Mouse (Mus musculus): ENCODE measurements at regions not wholly inside any gene's neighbourhood (a gene's known extent, or its start where the extent isn't known, plus 50 kb on each side); places are given as distances from the start of the nearest gene placed in this dataset.

DNA sequence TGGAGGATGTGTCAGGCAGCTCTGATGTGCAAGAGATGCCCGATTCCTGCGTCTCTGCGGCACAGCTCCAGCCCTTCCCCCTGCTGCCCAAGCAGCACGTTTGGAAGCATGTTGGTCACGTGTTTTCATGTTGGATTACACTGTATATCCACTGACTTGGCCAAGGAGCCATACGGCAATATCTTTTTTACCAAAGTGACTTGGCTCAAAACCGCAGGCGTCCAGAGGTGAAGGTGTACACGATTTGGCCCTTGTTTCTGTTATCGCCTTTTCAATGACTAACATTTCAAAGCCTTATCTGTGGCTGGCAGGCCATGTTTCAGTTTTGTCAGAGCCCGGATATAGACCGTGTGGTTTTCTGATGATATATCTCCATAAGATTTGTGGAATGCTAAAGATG, 173.2 kb downstream of the Tbx18 start:
- no peaks in the 10 kb centered on the region for H3K4me1 ChIP-seq (replicated peaks)
- no peak overlapping the region for H3K4me3 ChIP-seq (replicated peaks)
- no peak overlapping the region for H3K9ac ChIP-seq (replicated peaks)
- H3K4me2 ChIP-seq (replicated peaks) = no peak overlapping the region
- no peaks in the 10 kb centered on the region for H3K9me3 ChIP-seq
- 83% methylated on average over 12 of the region's 12 CpGs for WGBS
- H3K27ac ChIP-seq = no peak overlapping the region
- no peak for ATAC-seq
- H3K27me3 ChIP-seq = no peaks in the 10 kb centered on the region
- no peaks in the 10 kb centered on the region for H3K36me3 ChIP-seq

DNA sequence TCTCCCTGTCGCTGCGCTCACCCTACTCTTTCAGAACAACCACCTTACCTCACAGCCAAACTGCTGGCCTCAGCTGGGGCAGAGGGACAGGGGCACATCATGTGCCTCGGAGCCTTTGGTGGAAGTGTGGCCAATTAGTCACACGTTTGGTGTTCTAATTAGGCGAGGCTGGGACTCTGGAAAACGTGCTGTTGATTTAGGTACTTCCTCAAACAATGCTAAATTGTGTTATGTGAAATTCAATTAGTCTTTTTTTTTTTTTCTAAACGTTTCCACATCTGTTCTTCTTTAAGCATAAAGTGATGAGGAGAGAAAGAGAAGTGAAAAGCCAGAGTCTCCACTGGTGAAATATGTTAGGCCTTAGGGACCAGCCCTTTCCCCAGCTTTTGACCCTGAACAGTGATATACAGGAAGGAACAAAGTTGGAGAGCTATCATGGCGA, 174.1 kb downstream of the Tbx18 start:
- no peak for ATAC-seq
- H3K4me3 ChIP-seq (replicated peaks) = no peak overlapping the region
- H3K36me3 ChIP-seq = no peaks in the 10 kb centered on the region
- H3K27ac ChIP-seq = no peak overlapping the region
- H3K9me3 ChIP-seq = no peaks in the 10 kb centered on the region
- 23% methylated on average over 8 of the region's 8 CpGs for WGBS
- H3K4me2 ChIP-seq (replicated peaks) = no peak overlapping the region
- H3K4me1 ChIP-seq (replicated peaks) = no peaks in the 10 kb centered on the region
- H3K27me3 ChIP-seq = no peaks in the 10 kb centered on the region
- no peak overlapping the region for H3K9ac ChIP-seq (replicated peaks)

DNA sequence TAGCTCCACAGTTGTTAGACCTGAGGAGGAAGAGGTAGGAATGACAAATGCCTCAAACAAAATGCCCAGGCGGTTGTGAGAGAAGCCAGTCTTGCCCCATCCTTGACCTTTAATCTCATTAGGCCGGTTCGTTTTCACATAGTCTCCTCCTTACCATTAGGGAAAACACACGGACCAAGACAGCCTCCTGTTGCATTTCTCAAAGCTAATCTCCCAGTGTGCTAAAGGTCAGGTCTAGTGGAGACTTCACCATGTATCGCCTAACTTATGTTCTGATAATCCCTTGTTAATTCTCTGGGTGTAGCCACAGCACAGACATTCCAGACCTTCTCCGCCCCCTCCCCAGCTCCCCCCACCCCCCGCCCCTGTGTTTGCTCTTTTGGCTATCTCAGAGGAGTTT, 174.5 kb downstream of the Tbx18 start:
- H3K9me3 ChIP-seq = no peaks in the 10 kb centered on the region
- no peaks in the 10 kb centered on the region for H3K36me3 ChIP-seq
- H3K27ac ChIP-seq = no peak overlapping the region
- 19% methylated on average over 7 of the region's 7 CpGs for WGBS
- no peak overlapping the region for H3K9ac ChIP-seq (replicated peaks)
- H3K27me3 ChIP-seq = no peaks in the 10 kb centered on the region
- H3K4me3 ChIP-seq (replicated peaks) = no peak overlapping the region
- ATAC-seq = no peak
- H3K4me2 ChIP-seq (replicated peaks) = no peak overlapping the region
- H3K4me1 ChIP-seq (replicated peaks) = no peaks in the 10 kb centered on the region

DNA sequence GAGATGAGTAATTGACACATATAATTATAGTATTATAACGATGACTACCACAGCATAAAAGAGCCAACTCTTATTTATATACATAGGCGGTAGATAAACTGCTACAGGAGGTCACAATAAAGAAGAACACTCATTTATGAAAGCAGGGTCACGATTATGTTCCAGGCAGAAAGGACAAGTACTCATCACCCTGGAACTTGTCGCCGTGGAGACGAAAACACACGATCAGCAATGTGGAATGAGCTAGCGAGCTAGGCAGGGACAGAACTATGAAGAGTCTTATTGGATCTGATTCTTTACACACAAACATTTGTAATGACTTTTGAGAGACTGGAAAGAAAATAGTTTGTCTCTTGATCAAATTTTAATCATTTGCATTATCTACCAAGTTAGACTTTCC, 197.9 kb downstream of the Tbx18 start:
- peak; percentile 37; the same call in 1 of the 2 replicates for ATAC-seq
- no peak overlapping the region for H3K4me3 ChIP-seq (replicated peaks)
- no peaks in the 10 kb centered on the region for H3K9me3 ChIP-seq
- no peak overlapping the region for H3K27ac ChIP-seq
- H3K9ac ChIP-seq (replicated peaks) = no peak overlapping the region
- WGBS = 45% methylated on average over 8 of the region's 8 CpGs
- H3K4me2 ChIP-seq (replicated peaks) = no peak overlapping the region
- no peaks in the 10 kb centered on the region for H3K27me3 ChIP-seq
- no peaks in the 10 kb centered on the region for H3K36me3 ChIP-seq
- 0 out of 2 replicates have a peak, but pooled peaks cover 3% of the 10 kb centered on the region for H3K4me1 ChIP-seq (replicated peaks)

DNA sequence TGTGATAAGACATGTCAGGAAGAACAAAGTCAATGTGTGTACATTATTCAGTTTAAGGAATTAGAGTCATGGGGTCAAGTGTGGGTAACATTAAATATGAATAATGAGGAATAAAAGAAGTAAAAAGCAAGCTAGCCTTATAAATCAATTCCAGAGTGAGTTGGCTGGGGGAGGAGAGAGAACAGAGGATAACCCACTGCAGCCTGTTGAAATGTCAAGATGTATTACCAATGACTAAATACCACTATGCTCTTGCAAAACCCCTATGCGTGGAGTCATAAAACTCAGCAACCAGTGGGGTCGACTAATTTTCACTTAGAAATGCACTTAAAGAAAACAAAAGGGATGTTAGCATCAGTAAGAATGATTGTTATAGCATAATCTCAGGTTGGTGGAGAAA, 201.2 kb downstream of the Tbx18 start:
- Histone ChIP-seq H3K4me2 (replicated peaks) (no peak overlapping the region), H3K27me3 (no peaks in the 10 kb centered on the region), H3K9me3 (no peaks in the 10 kb centered on the region), H3K9ac (replicated peaks) (no peak overlapping the region), H3K4me1 (replicated peaks) (0 out of 2 replicates have a peak, but pooled peaks cover 3% of the 10 kb centered on the region), H3K4me3 (replicated peaks) (no peak overlapping the region), H3K27ac (no peak overlapping the region), H3K36me3 (no peaks in the 10 kb centered on the region)
- WGBS = 87% methylated on average over 2 of the region's 2 CpGs
- ATAC-seq = no peak

DNA sequence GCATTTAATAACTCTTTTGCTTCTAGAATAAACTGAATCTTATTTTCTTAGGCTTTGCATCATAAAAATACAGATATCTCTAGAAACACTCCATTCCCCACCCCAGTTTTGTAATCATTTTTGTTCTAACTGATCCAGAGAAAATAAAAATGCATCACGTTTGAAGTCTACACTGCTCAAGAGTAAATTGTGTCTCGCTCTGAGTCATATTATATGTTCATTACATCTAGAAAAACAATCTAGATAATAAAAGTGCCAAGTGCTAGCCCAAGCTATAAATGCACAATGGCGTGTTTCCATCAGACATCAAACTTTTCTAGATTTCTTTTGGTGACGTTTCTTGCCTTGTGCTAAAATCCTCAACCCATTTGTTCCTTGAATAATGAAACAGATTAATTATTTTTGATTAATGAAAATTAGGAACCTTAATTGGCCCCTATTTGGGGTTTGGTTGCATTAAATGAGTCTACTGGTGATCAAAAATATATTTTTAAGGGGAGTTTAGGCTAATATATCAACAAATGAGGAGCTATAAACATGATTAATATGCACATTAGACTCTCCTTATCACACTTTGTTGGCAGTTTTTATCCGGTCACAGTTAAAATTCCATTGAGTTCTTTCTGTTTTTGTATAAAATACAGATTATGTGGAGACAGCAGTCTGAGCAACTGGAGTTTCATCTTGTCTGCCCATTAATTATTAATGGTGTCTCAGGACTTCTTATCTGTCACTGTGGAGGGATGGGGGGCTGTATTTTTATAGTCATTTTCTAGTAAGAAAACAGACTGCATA, 206.0 kb downstream of the Tbx18 start:
- Histone ChIP-seq H3K4me3 (replicated peaks) (no peak overlapping the region), H3K27ac (no peak overlapping the region), H3K9ac (replicated peaks) (no peak overlapping the region), H3K4me2 (replicated peaks) (no peak overlapping the region), H3K36me3 (no peaks in the 10 kb centered on the region), H3K27me3 (no peaks in the 10 kb centered on the region), H3K9me3 (no peaks in the 10 kb centered on the region), H3K4me1 (replicated peaks) (no peaks in the 10 kb centered on the region)
- ATAC-seq = no peak
- WGBS = 85% methylated on average over 5 of the region's 5 CpGs

DNA sequence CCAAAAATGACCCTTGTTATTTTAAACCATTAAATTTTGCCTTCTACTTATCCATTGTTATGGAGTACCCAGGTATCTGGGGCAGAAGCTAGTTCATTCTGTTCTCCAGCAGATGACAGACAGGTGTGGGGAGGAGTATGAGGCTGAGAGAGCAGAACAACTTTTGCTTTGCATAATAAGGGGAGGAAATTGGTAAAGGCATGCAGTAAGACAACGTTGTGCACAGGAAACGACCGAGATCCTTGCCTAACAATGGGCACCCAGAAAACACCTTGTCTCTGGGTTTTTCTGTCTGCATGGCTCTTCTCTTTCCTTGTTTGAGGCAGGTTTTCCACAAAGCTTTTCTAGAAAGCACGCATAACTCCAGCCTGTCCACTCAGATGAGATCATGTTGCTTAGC, 220.4 kb downstream of the Tbx18 start:
- ATAC-seq = no peak

DNA sequence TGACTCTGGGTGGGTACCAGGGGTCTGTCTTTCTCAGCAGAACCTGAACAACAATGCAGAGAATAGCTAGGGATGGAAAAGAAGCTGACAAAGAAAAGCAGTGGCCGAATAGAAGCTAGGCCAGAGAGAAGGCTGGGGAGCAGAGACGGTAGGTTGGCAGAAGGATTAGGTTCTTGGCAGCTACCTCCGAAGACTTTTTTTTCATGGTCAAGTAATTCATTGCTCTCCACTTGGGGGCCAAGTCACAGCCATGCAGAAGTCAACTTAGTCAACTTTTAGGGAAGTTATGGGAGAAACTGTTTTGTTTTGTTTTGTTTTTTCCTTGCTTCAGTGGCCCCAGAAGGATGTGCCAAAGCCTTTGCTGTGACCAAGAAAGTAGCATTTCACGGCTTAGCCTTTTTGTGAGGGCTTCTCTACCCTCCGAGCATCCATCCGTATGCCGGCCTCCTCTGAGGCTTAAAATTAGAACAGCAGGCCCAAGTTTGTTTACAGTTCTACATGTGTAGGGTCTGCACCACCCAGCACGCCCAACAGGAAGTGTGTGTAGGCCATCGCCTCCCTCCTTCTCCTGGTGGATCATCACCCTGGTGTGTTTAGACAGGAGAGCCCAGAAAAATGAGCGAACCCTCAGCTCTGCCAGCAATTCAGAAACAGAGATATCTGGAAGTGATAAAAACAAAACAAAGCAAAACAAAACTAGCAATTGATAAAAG, 226.2 kb downstream of the Tbx18 start:
- no peak overlapping the region for H3K4me3 ChIP-seq (replicated peaks)
- H3K4me2 ChIP-seq (replicated peaks) = no peak overlapping the region
- no peaks in the 10 kb centered on the region for H3K36me3 ChIP-seq
- no peaks in the 10 kb centered on the region for H3K4me1 ChIP-seq (replicated peaks)
- WGBS = 81% methylated on average over 10 of the region's 10 CpGs
- no peak overlapping the region for H3K27ac ChIP-seq
- H3K9ac ChIP-seq (replicated peaks) = no peak overlapping the region
- H3K27me3 ChIP-seq = no peaks in the 10 kb centered on the region
- ATAC-seq = no peak
- H3K9me3 ChIP-seq = no peaks in the 10 kb centered on the region

More for the DNA sequence above, 220.4 kb downstream of the Tbx18 start:
- Histone ChIP-seq H3K9ac (replicated peaks) (no peak overlapping the region), H3K27ac (no peak overlapping the region), H3K4me1 (replicated peaks) (no peaks in the 10 kb centered on the region), H3K4me2 (replicated peaks) (no peak overlapping the region), H3K9me3 (no peaks in the 10 kb centered on the region), H3K36me3 (no peaks in the 10 kb centered on the region), H3K4me3 (replicated peaks) (no peak overlapping the region), H3K27me3 (no peaks in the 10 kb centered on the region)
- 75% methylated on average over 4 of the region's 4 CpGs for WGBS

DNA sequence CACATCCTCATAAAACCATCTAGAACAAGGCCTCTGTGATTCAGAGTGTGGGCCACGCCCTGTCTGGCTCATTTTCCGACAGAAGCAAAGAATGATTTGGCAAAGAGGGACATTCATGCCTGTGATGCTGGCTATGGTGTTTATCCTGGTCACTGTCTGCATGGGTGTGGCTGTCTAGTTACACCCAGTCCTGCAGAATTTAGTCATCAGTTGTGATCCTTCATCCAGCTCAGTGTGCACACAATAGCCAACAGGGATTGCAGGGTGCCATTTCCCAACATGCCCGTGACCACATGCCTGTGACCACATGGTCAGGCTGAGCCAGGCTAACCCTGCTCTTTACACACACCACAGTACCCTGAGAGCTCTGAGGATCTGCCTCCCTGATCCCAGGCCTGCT, 208.8 kb upstream of the Cep162 start:
- WGBS = 87% methylated on average over 3 of the region's 3 CpGs
- no peak overlapping the region for H3K4me2 ChIP-seq (replicated peaks)
- ATAC-seq = no peak
- H3K27me3 ChIP-seq = no peaks in the 10 kb centered on the region
- H3K4me1 ChIP-seq (replicated peaks) = no peaks in the 10 kb centered on the region
- no peaks in the 10 kb centered on the region for H3K9me3 ChIP-seq
- no peaks in the 10 kb centered on the region for H3K36me3 ChIP-seq
- no peak overlapping the region for H3K4me3 ChIP-seq (replicated peaks)
- H3K9ac ChIP-seq (replicated peaks) = no peak overlapping the region
- no peak overlapping the region for H3K27ac ChIP-seq

DNA sequence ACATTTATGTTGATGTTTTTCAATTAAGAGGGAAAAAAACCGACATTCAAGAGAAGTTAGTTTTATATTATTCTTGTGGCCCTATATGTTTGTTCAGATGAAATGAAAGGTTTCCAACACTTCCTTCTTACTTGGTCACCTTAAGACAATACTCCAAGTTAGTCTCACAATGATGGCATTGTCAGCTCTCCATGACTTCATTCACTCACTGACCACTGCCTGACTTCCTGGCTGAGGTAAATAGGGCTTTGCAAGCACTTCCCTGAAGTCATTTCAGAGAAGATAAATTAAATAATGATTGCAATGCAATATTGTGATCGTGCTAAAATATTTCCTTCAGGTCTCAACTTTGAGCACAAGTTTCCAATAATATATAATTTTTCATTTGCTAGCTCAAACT, 197.9 kb upstream of the Cep162 start:
- H3K27me3 ChIP-seq = no peaks in the 10 kb centered on the region
- H3K4me1 ChIP-seq (replicated peaks) = no peaks in the 10 kb centered on the region
- ATAC-seq = no peak
- H3K9ac ChIP-seq (replicated peaks) = no peak overlapping the region
- 80% methylated on average over 2 of the region's 2 CpGs for WGBS
- no peak overlapping the region for H3K4me2 ChIP-seq (replicated peaks)
- no peaks in the 10 kb centered on the region for H3K9me3 ChIP-seq
- H3K36me3 ChIP-seq = no peaks in the 10 kb centered on the region
- H3K4me3 ChIP-seq (replicated peaks) = no peak overlapping the region
- H3K27ac ChIP-seq = no peak overlapping the region

DNA sequence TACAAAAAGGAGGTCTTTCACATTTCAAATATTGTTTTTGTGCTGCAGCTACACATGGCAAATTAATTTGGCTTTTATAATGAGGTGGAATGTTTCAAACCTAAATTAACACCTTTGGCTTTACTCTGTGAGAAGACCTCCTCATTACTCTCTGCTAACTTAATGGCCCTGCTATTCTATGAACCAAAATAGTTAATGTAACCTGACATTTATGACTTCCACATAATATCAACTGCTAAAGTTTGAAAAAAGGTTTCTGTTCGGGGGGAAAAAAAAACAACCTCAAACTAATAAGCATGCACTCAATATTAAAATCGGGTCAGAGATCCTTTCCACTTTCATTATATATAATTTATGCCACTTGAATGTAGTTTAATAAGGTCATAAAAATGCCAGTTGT, 197.2 kb upstream of the Cep162 start:
- Histone ChIP-seq H3K27ac (no peak overlapping the region), H3K36me3 (no peaks in the 10 kb centered on the region), H3K4me2 (replicated peaks) (no peak overlapping the region), H3K9ac (replicated peaks) (no peak overlapping the region), H3K27me3 (no peaks in the 10 kb centered on the region), H3K9me3 (no peaks in the 10 kb centered on the region), H3K4me3 (replicated peaks) (no peak overlapping the region), H3K4me1 (replicated peaks) (no peaks in the 10 kb centered on the region)
- no peak for ATAC-seq
- 80% methylated on average over 2 of the region's 2 CpGs for WGBS

DNA sequence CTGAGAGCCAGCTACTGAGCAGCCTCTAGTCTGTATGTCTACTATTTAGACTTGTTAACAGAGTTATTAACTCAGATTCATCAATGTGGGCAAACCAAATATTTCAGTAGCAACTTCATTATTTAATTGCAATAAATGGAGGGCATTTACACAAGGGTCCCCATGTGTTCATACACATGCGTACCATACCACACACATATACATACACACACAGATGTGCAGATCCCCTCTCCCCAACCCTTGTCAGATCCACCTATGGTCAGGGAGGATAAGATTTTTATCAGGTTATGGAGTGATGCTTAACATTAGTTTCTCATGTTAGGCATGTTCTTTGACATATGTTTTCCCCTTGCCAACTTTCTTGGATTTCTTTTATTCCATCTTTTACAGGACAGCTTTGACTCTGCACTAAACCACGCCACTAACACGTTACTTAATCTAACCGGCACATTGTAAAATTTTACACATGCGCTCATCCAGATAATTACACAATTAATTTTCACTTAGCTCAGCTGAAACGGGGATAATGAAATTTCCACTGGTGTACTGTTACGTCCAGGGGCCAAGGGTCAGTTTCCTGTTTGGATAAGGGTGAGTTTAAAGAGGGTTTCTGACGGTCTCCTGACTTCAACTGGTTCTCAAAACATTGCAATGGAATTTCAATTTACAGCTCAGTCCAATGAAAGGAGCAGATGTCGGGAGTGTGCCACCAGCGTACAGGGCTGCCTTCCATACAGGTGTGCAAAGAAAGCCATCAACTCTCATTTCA, 188.3 kb upstream of the Cep162 start:
- Histone ChIP-seq H3K36me3 (no peaks in the 10 kb centered on the region), H3K27me3 (no peaks in the 10 kb centered on the region), H3K4me3 (replicated peaks) (no peak overlapping the region), H3K4me1 (replicated peaks) (no peaks in the 10 kb centered on the region), H3K4me2 (replicated peaks) (no peak overlapping the region), H3K27ac (no peak overlapping the region), H3K9ac (replicated peaks) (no peak overlapping the region), H3K9me3 (no peaks in the 10 kb centered on the region)
- no peak for ATAC-seq
- WGBS = 76% methylated on average over 10 of the region's 10 CpGs

Data from midbrain, embryonic 13.5 days (tissue).